Mouse (Mus musculus): ENCODE data around the gene Gm48552. TPM values are rescaled to one million over a fixed set of nuclear protein-coding genes. Genes with fewer than 3 reads are reported as not detected.

Gene Gm48552
- polyA plus RNA-seq, 1 experiment from 2014 or later: 0.72 TPM

- DNase-seq (ENCODE audit: low spot score): peak; percentile 66
Observed at GRCm38 (mm10) chr10:81405588-81406201, 16.9 kb downstream of the Gm48552 start.

DNA sequence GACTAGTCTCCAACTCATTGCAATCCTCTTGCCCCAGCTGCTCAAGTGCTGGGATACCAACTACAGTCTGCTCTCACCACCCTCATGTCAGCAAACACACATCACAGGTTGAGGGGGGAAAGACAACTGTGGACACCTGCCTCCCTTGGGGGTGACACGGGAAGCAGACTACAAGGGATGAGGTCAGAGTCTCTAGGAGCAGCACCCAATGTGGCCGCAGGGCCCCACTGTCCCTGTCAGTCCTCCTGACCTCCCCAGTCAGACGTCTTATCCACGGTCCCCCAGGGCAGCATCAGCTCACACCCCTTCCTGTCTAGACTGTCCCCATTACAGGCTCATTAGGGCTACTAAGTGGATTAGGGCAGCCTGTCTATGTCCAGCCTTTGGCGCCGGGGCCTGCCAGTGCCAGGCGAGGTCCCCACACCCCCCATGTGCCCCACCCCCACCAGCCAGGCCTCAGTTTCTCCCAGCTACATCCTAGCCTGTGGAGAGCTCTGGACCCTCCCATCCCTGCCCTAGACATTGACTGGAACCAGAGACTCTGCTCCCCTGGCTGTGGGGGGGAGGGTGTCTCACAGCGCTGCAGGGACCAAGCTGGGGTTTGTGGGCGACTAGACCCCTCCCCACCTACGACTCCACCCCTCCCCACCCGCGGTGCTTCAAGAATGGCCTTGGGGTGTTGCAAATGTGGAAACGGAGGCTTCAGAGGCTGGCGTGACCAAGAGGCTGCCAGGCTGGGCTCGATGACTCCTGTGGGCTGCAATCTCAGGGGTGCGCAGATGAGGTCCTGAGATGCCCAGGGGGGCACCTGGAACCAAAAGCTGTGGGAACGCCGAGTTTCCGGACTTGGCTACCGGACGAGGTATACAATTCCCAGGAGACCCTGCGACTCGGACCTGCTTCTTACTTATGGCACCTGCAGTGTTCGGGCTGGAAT is 18.0 kb downstream of the Gm48552 start:
- DNase-seq (ENCODE audit: low spot score): no peak

GRCm38 (mm10) chr10:81407539-81408423 is 19.0 kb downstream of the Gm48552 start:
- DNase-seq (ENCODE audit: low spot score): no peak

DNA sequence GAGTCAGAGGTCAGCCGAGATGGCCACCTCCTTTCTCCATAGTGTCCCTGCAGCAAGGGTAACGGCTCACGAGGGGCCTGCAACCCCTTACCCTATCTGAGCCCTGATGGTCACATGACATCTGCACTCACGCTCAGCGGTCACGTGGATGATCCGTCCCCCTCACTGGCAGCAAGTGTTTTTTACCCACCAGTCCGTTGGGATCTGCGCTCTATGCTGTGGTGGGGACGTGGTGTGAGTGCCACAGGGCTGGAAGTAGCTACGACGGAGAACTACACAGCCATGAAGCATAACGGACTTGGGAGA is 19.6 kb downstream of the Gm48552 start:
- no peak for DNase-seq (ENCODE audit: low spot score)

GRCm38 (mm10) chr10:81408871-81409291 is 20.1 kb downstream of the Gm48552 start:
- peak; percentile 77 for DNase-seq (ENCODE audit: low spot score)

GRCm38 (mm10) chr10:81409330-81409729 is 20.5 kb downstream of the Gm48552 start:
- DNase-seq (ENCODE audit: low spot score): no peak

GRCm38 (mm10) chr10:81410350-81410749 is 21.5 kb downstream of the Gm48552 start:
- DNase-seq (ENCODE audit: low spot score): no peak

DNA sequence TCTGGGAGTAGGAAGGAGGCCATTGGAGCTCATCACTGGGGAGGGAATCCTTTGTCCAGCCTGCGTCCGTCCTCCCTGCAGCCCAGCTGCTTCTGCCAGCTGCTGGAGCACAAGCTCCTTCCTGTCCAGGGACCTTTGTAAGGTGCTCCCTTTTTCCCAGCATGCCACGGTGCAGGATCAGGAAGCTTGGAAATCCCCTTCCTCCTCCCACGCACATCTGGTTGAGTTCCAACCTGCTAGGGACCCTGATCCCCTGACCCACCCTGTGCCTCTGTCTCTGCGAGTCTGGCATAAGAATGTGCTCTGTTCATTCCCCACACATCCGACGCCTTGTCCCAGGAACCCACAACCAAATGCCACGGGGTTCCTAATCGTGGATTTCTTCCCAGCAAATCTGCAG is 22.2 kb downstream of the Gm48552 start:
- no peak for DNase-seq (ENCODE audit: low spot score)

GRCm38 (mm10) chr10:81411471-81412400 is 22.9 kb downstream of the Gm48552 start:
- DNase-seq (ENCODE audit: low spot score): no peak

DNA sequence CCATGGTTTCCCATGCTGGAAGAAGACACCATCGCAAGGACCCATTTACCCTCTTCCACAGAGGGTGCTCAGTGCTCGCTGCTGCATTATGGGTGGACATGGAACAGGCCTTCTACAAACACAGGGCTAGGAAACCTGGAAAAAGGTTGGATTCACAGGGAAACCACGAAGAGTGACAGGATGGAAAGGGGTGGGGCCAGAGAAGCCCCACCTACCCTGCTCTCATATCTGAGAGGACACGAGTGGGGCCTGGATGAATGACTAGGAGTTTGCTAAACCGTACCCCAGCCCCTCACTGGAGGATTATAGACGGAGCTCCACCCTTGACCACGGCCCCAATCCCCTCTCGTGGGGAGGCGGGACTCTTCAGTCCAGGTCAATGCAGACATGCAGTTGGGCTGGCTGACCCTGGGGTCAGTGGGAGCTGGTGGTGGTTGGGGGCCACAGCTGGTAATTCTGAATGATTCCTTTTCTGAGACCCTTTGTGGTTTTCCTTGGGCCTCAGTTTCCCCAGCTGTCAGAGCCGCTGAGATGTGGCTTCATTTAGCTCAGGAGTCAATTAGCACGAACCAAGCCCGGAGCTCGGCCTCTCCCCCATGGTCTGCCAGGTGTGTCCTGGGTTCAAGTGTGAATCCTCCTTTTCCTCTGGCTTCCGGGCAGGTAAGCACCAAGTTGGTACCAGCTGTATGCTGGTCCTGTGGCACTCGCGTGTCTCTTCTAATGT is 23.9 kb downstream of the Gm48552 start:
- DNase-seq (ENCODE audit: low spot score): no peak

- DNase-seq (ENCODE audit: low spot score): no peak
Observed at GRCm38 (mm10) chr10:81413310-81414261, 24.8 kb downstream of the Gm48552 start.

DNA sequence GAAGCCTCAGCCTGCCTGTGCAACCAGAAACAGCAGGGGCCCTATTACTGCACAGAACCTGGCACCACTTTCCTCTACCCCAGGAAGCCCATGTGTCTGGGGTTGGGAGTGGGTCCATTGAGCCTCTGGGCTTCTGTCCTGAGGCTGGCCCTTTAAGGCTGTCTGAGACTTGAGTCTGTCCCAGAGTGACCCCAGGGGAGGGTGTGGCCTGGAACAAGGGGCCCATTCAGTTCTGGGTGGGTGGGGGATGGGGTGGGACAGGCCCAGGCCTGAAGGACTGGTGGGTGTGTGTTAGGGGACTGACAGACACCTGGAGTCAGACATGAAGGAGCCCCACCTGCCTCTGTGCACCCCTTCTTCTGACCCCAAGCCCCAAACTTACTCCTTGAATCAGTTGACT is 25.9 kb downstream of the Gm48552 start:
- DNase-seq (ENCODE audit: low spot score): no peak

- DNase-seq (ENCODE audit: low spot score): no peak
Observed at GRCm38 (mm10) chr10:81415146-81415545, 26.3 kb downstream of the Gm48552 start.

DNA sequence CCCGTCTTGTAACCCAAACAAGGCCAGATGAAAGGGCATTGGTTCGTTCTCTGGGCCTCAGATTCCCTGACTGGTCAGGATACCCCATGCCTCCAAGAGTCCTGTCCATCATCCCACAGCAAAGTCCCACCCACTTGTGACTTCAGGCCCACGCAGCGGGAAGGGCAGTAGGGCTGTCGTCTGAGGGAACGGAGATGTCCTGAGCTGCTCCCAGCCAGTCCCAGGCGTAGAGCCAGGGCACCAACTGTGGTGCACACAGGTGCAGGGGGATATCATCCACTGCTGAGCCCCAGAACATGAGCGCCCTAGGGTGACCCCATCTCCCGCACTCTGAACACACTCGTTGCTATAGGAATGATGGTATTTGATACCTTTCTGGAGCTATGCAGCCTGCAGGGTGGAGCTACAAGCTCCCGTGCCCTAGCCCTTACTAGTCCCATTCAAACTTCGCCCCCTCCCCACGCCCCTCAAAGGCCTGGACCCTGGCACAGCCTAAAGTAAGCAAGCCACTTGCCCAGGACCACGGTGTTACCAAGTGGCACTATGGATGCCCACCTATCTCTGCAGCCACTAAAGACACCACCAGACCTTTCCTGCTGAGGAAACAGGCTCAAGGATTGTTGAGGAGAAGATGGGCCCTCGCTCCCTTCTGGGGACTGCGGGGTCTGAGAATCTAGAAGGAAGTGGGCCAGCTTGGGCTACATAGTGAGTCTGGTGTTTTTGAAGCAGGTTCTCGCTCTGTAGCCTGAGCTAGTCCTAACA is 26.9 kb downstream of the Gm48552 start:
- no peak for DNase-seq (ENCODE audit: low spot score)

DNA sequence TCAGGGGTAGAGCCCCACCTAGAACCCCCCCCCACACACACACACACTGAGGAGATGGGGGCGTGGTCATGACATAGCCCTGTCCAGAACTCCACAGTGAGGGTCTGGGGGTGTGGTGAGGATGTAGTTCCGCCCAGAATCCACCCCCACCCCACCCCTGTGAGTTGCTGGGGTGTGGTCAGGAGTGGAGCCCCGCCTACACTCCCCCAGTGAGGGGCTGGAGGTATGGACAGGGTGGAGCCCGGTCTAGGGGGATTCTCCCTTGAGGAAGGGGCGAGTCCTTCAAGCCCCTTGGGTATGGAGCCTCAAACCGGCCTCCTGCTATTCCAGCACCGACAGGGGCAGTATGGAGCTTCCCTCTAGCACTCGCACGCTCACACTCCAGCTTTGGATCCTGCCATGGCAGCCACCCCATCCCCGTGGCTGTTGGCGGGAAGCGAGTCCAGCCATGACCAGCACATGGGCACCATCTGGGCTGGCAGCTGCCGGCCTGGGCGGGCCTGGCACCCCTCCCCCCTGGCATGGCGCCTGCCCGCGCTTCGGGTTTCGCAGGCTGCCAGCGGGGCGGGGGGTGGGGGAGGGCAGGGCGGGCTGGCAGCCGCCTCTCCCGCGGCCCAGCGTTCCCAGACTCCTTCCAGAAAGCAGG is 27.9 kb downstream of the Gm48552 start:
- no peak for DNase-seq (ENCODE audit: low spot score)

- no peak for DNase-seq (ENCODE audit: low spot score)
Observed at GRCm38 (mm10) chr10:81417227-81418215, 28.7 kb downstream of the Gm48552 start.

Measured in thymus, postnatal 0 days (tissue).